Mouse (Mus musculus) ES-E14 (cell line): ENCODE results near the gene Olfr1128. TPM values are rescaled to one million over a fixed set of nuclear protein-coding genes. Genes with fewer than 3 reads are reported as not detected.
"Not testable (repeated sequence)": the region's sequence is repeated elsewhere in the genome, so short reads cannot be mapped to it uniquely, and the experiment has no call there.

Experiments
- DNase-seq: peaks from one replicate; pipeline ENCODE4 v3.0.0-alpha.2; 2013; ENCODE audit warnings: low read depth, low spot score
- H3K27ac ChIP-seq: 2 replicates; pipeline ENCODE4 v1.5.1; 2012; ENCODE audit warnings: low read depth, mild to moderate bottlenecking, low read length, moderate library complexity, mixed read lengths; ENCODE audit not compliant: poor library complexity, insufficient read depth, severe bottlenecking
- H3K36me3 ChIP-seq: 2 replicates; pipeline ENCODE4 v1.6.1; 2012; ENCODE audit warnings: mild to moderate bottlenecking, low read length, moderate library complexity, mixed read lengths; ENCODE audit not compliant: control insufficient read depth, poor library complexity, insufficient read depth, severe bottlenecking
- H3K4me1 ChIP-seq, 2 experiments: fragments of 150-350 bp in 1 of 2; sonication (generic) in 1 of 2; 2 replicates each; pipeline ENCODE4 v1.6.1; 2012; ENCODE audit warnings: low read length in 2 of 2, mild to moderate bottlenecking in 1 of 2, mixed read lengths in 1 of 2; ENCODE audit not compliant: control insufficient read depth in 2 of 2, insufficient read depth in 2 of 2, poor library complexity in 1 of 2
- H3K4me3 ChIP-seq, 2 experiments: fragments of 150-350 bp in 1 of 2; sonication (generic) in 1 of 2; 2 replicates each; pipeline ENCODE4 v1.5.1; 2012; ENCODE audit warnings: low read length in 2 of 2, low read depth in 1 of 2, mild to moderate bottlenecking in 1 of 2, mixed read lengths in 1 of 2; ENCODE audit not compliant: insufficient read depth in 1 of 2, poor library complexity in 1 of 2, severe bottlenecking in 1 of 2
- H3K9ac ChIP-seq: 2 replicates; pipeline ENCODE4 v1.6.1; 2012; ENCODE audit warnings: low read depth, mild to moderate bottlenecking, low read length, mixed read lengths; ENCODE audit not compliant: poor library complexity, insufficient read depth, severe bottlenecking
- H3K9me3 ChIP-seq: fragments of 150-350 bp; sonication (generic); 2 replicates; pipeline ENCODE4 v1.6.1; 2012; ENCODE audit warnings: low read depth, mild to moderate bottlenecking, low read length; ENCODE audit not compliant: control insufficient read depth, insufficient read depth
- CHD2 ChIP-seq: IDR thresholded peaks from 2 replicates; pipeline ENCODE4 v1.6.1; 2014; ENCODE audit warnings: mild to moderate bottlenecking, low read depth, low read length, inconsistent platforms
- HCFC1 ChIP-seq: IDR thresholded peaks from 2 replicates; pipeline ENCODE4 v1.6.1; 2012; ENCODE audit warnings: low read length, inconsistent platforms, borderline replicate concordance; ENCODE audit not compliant: insufficient read depth
- MAFK ChIP-seq: IDR thresholded peaks from 2 replicates; pipeline ENCODE4 v1.6.1; 2014; ENCODE audit warnings: mild to moderate bottlenecking, low read depth, low read length, inconsistent platforms; ENCODE audit not compliant: insufficient read depth
- ZC3H11A ChIP-seq: IDR thresholded peaks from 2 replicates; pipeline ENCODE4 v1.6.1; 2012; ENCODE audit warnings: low read depth, mild to moderate bottlenecking, inconsistent platforms, low read length, borderline replicate concordance
- ZNF384 ChIP-seq: IDR thresholded peaks from 2 replicates; pipeline ENCODE4 v1.6.1; 2012; ENCODE audit warnings: low read depth, low read length, inconsistent platforms
- in situ Hi-C, 2 experiments: fragments of 600-800 bp; cut with MboI; formaldehyde crosslinking; loops; one replicate each; pipeline ENCODE4 v1.15.1; 2025; ENCODE audit warnings: low sequenced_read_pairs in 2 of 2, inconsistent platforms in 1 of 2; ENCODE audit not compliant: unreplicated experiment in 2 of 2
- total RNA-seq: library from RNA; depleted of rRNA; stranded (reverse); fragments of 300-350 nt; gene quantifications from 2 replicates; pipeline ENCODE4 v1.2.3, GENCODE M21; 2012; rRNA removed

The Olfr1128 gene
- total RNA-seq = not detected in 2 replicates

DNA sequence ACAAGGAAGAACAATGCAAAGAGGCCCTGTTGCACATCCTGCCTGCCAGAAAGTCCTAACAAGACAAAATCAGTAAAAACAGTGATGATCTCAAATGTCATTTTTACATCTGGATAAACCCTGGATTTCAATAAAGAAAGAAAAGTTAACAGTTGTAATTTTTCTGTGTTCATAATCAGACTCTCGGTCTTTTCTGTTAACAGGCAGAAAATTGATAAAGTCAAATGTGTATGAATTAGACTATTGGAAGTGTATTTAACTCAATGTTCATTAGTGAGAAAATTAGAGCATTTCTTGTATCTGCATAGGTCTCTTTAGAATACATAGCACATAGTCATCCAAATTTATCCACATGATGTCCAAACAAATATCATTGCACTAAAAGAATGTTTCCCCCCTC lies at the start of gene Olfr1128:
Olfr1128 (minus strand) TSS at position 101 of the 400 bp plus-strand sequence.
- TF ChIP-seq CHD2 (no peak), MAFK (no peak), ZC3H11A (no peak), HCFC1 (no peak)
- no peak within 1 kb of the TSS for H3K4me3 ChIP-seq
- H3K9ac ChIP-seq = no peak within 1 kb of the TSS
- H3K36me3 ChIP-seq = no peaks in the 10 kb centered on the region
- no peak within 1 kb of the TSS for H3K27ac ChIP-seq
- H3K4me1 ChIP-seq = no peaks in the 10 kb centered on the region
- DNase-seq = no peak
- no peaks in the 10 kb centered on the region for H3K9me3 ChIP-seq
- in situ Hi-C loops = no loop called here

DNA sequence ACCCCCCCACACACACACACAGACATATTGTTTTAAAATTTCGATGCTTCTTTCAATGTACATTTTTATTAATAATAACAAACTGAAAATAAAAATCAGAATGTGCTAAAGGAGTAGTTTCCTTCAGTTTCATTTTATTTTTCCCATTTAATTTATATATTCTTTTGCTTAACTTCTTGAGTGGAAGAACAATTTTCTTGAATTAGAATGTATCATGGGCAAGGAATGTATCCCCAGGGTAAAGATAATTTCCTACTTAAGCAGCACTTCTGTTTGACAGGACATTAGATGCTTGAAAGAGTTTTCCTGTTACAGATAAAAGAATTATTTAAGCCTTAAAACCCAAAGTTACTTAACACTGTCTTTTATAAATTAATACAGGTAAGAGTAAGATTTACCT lies 28.3 kb upstream of the Olfr1128 start, which contains the start of gene Olfr1129:
Olfr1129 (plus strand) TSS at position 301 of the 400 bp plus-strand sequence.
- in situ Hi-C loops, DNase-seq: not testable (repeated sequence)

DNA sequence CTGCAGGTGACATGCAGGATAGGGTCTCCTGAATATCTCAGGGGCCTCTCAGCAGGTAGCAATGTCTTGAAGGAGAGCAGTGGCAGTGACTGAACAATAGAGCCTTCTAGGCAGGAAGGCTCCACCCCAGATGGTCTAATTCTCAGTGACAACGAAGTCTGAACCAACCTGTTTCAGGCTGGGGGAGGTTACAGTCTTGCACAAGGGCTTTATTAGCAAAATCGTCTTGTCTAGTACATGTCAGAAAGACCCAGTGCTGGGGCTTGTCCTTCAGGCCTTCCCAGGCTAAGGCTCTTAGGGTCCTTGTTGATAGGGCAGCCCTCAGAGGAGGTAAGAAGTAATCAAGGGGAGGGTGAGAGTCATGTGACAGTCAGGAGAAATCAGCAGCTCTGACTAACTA lies 10.5 kb downstream of the Olfr1128 start:
- in situ Hi-C loops = no loop called here

More for the DNA sequence above, 28.3 kb upstream of the Olfr1128 start, which contains the start of gene Olfr1129:
- not testable (repeated sequence) for H3K4me3 ChIP-seq, H3K9ac ChIP-seq, H3K4me1 ChIP-seq, H3K36me3 ChIP-seq, H3K9me3 ChIP-seq, H3K27ac ChIP-seq

DNA sequence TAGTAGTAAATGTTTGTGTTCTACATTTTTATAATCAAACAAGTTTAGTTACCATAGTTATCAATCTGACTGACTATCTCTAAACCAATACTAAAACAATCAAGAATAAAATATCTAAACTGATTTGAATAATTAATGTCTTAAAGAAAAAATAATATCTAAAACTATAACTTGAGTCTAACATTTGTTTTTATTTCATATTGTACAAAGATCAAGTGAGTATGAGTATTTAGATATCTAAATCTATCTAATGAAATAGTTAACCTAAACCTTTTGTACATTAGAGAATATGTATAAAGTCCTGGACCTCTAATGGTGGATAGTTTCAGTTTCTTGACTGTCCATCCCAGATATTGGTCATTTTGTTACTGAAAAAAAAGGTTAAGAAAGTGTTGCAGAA lies 13.8 kb downstream of the Olfr1128 start, which contains the start of gene Olfr153:
Olfr153 (plus strand) TSS at position 301 of the 400 bp plus-strand sequence.
- no peak within 1 kb of the TSS for H3K9ac ChIP-seq
- no peaks in the 10 kb centered on the region for H3K36me3 ChIP-seq
- no peak for TF ChIP-seq CHD2
- H3K4me3 ChIP-seq = no peak within 1 kb of the TSS
- H3K9me3 ChIP-seq = no peaks in the 10 kb centered on the region
- in situ Hi-C loops = no loop called here
- DNase-seq = no peak
- no peak within 1 kb of the TSS for H3K27ac ChIP-seq
- peaks cover 2 to 6% of the 10 kb centered on the region in 2 experiments; a peak in 2 of 4 replicates for H3K4me1 ChIP-seq

More for the DNA sequence above, 10.5 kb downstream of the Olfr1128 start:
- no peak overlapping the region for H3K9ac ChIP-seq
- no peak overlapping the region for H3K4me3 ChIP-seq
- peak overlapping the region; percentile 74 for H3K27ac ChIP-seq
- TF ChIP-seq HCFC1 (no peak), ZNF384 (no peak), MAFK (no peak), ZC3H11A (no peak), CHD2 (no peak)
- H3K9me3 ChIP-seq = no peaks in the 10 kb centered on the region
- H3K36me3 ChIP-seq = no peaks in the 10 kb centered on the region
- peak; percentile 45 for DNase-seq
- H3K4me1 ChIP-seq = peaks cover 2 to 6% of the 10 kb centered on the region in 2 experiments; a peak in 2 of 4 replicates

DNA sequence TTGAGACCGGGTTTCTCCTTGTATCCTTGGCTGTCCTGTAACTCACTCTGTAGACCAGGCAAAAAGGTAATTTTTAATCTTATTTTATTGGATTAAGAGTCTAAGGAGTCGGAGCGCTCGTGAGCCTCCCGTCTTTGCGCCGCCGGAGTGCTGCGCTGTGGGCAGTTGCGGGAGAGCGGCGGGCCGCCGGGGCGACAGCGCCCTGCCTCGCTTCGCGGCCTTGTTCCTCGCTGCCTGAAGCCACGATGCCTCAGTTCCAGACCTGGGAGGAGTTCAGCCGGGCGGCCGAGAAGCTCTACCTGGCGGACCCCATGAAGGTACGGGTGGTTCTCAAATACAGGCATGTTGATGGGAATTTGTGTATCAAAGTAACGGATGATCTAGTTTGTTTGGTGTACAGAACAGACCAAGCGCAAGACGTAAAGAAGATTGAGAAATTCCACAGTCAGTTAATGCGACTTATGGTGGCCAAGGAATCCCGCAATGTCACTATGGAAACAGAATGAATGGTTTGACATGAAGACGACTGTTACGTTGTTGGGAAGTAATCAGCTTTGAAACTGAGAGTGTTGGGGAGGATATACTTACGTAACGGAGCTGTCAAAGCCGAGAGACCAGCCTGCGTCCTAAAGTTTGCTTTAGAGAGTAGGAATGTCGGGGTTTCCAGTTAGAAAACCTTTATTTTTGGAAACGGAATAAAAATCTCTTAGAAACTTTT lies 19.3 kb downstream of the Olfr1128 start:
- H3K36me3 ChIP-seq, H3K4me1 ChIP-seq, DNase-seq, in situ Hi-C loops, H3K9me3 ChIP-seq, H3K27ac ChIP-seq: not testable (repeated sequence)
- peak overlapping the region; percentile 56; the same call in 1 of the 2 replicates for H3K9ac ChIP-seq
- peak overlapping the region; percentile 8 to 14; a peak in 3 of 4 replicates for H3K4me3 ChIP-seq
